ENCODE assay signal across 1 mouse cellular context in genomic region chr2:172394052-172394392, GRCm38 (mm10).
TF ChIP-seq lines count a peak whose summit lies in the region.

No protein-coding gene starts in this region.

TF ChIP-seq in MEL, 35 proteins besides CTCF, POLR2A, EP300 and RAD21 (continued from another document):
- TF ChIP-seq TBP (IDR thresholded peaks at IDR 0.05; ENCODE audit: low read depth, low read length) (no peak), CHD2 (IDR thresholded peaks at IDR 0.05; ENCODE audit: low read length) (no peak), UBTF (IDR thresholded peaks at IDR 0.05; ENCODE audit: borderline replicate concordance, insufficient read depth, low read depth, low read length) (no peak), ETS1 (IDR thresholded peaks at IDR 0.05; ENCODE audit: low read depth, low read length) (no peak), CHD1 (IDR thresholded peaks at IDR 0.05; ENCODE audit: low read depth, low read length) (no peak), USF1 (IDR thresholded peaks at IDR 0.05; ENCODE audit: low read depth, low read length) (no peak), E2F4 (IDR thresholded peaks at IDR 0.05; ENCODE audit: borderline replicate concordance, low read depth, low read length) (no peak), GABPA (IDR thresholded peaks at IDR 0.05; ENCODE audit: low read depth, low read length) (no peak), TAL1 (IDR thresholded peaks at IDR 0.05; ENCODE audit: low read length) (no peak), ZMIZ1 (IDR thresholded peaks at IDR 0.05; ENCODE audit: low read depth, low read length) (no peak), KAT2A (conservative IDR thresholded peaks at IDR 0.05; ENCODE audit: low read depth, low read length) (no peak), SMC3 (IDR thresholded peaks at IDR 0.05; ENCODE audit: low read depth, low read length) (no peak), BHLHE40 (IDR thresholded peaks at IDR 0.05; ENCODE audit: borderline replicate concordance, low read depth, low read length) (no peak), HCFC1 (IDR thresholded peaks at IDR 0.05; ENCODE audit: low read depth, low read length) (no peak), ZNF384 (IDR thresholded peaks at IDR 0.05; ENCODE audit: low read depth, low read length) (no peak), MEF2A (IDR thresholded peaks at IDR 0.05; ENCODE audit: extremely low read depth, insufficient replicate concordance, low read depth, low read length, poor library complexity, severe bottlenecking) (no peak), ELF1 (IDR thresholded peaks at IDR 0.05; ENCODE audit: low read depth, low read length) (no peak)
